Mouse (Mus musculus) monocyte, adult 5-6 weeks (primary cell): ENCODE measurements at regions not wholly inside any gene's neighbourhood (a gene's known extent, or its start where the extent isn't known, plus 50 kb on each side); places are given as distances from the start of the nearest gene placed in this dataset.

Experiments used
- ATAC-seq: fragments of 153-309, 156-312 bp; replicated peaks from 2 replicates; pipeline ENCODE4 v1.8.0; 2017; ENCODE audit warnings: mild to moderate bottlenecking; ENCODE audit not compliant: low TSS enrichment, insufficient number of reproducible peaks, severe bottlenecking, poor library complexity, low FRiP score

GRCm38 (mm10) chr16:70621750-70622149 lies 308.0 kb downstream of the Gbe1 start:
- no peak for ATAC-seq

DNA sequence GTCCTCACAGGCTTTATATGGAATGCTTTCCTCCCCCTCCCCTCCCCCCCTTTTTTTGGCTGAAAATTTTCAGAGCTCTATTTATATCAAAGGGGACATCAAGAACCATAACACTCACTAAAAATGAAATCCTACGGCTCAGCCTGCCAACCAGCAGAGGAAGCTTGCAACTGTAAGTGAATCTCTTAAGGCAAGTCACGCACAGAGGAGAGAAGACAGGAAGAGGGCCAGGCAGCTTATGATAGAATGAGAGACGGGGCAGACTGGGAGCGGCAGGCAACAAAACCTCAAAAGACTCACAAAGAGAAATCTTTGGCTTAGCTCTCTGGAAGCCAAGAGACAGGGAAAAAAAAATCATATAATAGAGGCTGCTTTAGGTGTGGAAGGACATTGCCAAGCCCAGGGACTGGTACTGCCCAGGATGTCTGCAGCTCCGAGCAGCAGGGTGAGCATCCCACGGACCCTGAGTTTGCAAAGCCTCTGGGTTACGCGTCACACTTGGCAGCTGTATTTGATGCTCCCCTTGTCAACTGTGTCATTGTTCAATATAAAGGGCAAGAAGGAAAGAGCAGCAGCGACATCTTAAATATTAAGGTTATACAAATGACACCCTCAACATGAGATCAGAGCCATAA lies 330.0 kb downstream of the Gbe1 start:
- no peak for ATAC-seq

DNA sequence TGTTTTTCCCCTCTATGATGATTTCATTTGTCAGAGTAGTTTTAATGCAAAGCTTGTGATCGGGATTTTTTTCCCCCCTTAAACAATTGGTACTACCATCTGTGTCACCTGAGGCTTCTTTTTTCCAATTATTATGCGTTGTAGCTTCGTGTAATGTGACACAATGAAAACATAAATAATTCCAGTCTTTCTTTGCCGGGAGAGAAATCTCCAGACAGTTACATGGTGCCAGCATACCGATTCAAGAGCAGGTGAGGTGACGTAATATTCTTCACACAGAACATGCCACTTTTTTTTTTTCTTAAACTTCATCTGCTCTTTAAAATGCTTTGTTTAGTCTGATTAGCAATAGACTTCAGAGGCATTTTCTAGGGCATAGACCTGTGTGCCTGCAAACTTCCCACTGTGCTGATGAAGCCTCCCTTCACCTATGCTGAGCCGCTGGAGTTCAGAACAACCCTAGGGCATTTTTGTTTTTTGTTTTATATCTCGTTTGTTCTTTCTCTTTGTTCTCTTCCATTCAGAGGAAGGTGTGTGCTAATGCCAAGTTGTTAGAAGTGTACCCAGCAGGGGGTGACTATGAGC lies 331.0 kb downstream of the Gbe1 start:
- no peak for ATAC-seq

DNA sequence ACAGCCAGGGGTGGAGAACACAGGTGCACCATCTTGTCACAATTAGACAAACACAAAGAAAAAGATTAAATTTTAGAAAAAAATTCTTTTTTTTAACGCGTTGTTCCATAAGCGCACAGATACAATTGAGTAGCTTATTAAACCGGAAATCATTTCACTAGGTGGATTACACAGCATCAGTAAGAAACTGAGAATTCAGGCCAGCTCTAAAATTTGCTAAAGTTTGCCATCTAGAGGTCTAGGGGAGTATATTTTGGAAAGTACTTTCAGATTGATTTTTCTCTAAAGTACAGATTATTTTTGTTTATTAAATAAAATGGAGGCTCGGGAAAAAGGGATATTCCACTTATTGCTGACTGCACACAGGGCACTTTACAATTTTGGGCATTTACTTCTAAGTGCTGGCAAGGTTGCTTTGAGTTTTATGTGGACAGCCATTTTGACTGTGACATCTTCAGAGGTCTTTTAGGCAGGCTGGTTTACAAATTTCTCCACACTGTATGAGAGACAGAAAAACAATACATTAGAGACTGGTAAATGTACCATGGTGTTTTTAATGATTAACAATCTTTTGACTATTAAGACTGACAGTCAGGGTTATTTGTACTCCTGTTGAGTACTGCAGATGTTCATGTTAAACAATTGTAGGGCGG lies 340.8 kb downstream of the Gbe1 start:
- ATAC-seq, result no peak

DNA sequence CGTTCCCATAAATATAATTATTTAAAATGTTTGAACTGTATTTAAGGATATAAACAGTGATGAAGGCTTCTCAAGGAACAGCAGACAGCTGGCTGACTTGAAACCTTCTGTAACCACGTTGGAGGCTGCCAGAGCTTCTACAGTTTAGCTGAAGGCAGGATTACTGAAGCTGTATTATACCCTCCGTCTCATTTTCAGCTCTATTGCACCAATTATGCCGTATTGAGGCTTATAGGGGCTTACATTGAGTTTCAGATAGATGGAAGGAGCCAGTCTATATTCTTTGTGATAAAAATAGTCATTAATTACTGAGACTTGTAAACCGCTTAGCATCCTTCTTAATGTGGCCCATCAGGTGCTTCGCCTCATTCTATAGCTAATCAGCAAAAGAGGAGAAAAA lies 376.1 kb downstream of the Gbe1 start:
- no peak for ATAC-seq

- no peak for ATAC-seq
Measured at GRCm38 (mm10) chr16:70724722-70725284, 411.1 kb downstream of the Gbe1 start.

GRCm38 (mm10) chr16:70725291-70725801 lies 411.6 kb downstream of the Gbe1 start:
- ATAC-seq, result no peak

GRCm38 (mm10) chr16:70733016-70733415 lies 419.3 kb downstream of the Gbe1 start:
- no peak for ATAC-seq

DNA sequence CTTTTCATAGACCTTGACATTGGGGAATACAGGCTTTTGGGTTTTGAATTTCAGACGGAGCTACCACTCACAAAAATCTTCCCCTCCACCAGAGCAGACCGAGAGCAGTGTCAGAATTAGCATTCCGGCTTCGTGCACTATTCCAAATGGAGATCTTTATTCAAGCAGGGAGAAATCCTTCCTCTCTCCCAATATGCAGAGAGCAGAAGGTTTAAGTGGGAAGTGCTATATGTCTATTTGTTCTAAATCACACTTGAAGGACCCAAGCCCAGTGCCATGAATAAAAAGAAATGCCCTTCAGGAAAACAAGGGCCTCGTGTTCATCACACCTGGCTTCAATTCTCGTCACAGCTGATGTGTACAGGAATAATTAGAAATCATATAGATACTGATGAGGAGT lies 426.3 kb downstream of the Gbe1 start:
- no peak for ATAC-seq

DNA sequence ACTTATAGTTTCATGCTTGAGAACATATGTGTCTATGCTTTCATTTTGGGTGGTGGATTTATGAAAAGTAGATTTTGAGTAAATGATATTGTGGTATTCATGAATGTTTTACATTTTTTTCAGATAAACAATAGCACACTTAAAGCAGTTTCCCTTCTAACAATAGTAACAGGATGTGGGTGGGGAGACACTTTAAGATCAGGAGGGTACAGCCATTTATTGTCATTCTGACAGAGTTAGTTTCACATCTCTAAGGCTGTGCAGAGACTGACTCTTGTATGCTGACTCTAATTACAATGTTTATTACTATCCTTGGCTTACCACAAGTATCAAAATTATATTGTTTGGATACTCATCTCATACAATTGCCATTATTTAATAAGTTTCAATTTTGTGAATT lies 440.5 kb downstream of the Gbe1 start:
- ATAC-seq, result no peak

DNA sequence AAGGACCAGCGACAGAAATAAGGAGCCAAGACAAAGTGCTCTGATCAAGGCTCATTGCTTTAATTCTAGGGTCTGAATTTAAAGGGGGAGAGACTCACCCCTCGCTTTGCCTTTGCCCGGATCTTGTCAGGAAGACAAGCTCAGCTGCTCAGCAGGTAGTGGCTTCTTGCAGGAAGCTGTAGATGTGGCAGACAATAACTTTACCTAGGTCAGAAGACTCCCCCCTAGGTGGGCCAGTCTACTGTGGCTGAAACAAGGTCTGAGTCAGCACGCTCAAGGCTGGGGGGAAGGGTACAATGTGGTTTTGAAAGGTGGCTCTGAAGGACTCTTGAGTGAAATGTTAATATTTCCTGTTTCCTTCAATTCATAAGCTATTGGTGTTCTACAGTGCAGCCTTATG lies 484.3 kb downstream of the Gbe1 start:
- no peak for ATAC-seq

DNA sequence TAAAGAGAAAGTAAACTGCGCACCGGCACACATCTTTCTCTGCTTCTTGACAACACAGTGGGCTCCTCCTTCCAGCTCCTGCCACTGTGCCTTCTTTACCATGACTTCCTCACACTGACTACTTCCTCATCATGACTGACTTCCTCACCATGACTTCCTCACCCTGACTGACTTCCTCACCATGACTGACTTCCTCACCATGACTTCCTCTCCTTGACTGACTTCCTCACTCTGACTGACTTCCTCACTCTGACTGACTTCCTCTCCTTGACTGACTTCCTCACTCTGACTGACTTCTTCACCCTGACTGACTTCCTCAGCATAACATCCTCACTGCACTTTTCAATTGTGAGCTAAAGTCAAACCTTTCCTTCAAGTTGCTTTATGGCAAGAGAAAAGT lies 489.8 kb downstream of the Gbe1 start:
- peak; percentile 43; the same call in 1 of the 2 replicates for ATAC-seq

DNA sequence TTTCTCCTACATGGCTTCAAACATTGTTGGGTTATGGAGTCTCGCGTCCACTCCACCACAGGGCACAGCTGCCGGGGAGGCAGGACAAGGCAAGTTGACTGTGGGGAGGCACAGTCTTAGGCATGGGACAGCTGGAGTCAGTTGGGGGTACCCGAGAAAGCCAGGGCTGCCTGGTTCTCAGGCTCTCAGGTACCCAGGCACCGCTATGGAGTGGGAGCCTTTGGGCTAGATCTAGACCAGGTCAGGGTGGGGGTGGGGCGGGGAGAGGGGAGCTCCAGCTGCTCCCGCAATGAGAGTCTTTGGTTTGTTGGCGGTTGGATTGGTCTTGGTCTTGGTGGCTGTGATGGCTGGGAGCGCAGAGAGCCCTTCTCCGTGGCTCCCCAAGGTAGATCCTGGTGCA lies 512.2 kb downstream of the Gbe1 start:
- no peak for ATAC-seq

DNA sequence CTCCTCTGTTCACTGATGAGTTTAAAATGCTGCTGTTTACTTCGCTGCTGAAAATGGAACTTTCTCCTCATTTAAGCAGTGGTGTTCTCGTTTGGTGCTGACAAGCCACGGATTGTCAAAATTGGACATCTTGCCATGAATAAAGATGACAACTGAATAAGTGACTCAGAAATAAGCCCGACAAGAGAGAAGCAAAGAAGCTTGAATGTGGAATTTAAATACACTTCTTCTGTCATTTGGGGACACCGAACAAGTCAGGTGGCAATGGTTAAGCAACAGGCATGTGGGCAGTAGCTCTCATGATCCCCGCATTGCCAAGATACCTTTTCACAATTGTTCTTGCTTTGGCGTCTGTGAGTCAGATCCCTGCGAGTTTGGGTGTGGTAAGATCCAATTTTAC lies 521.3 kb downstream of the Gbe1 start:
- ATAC-seq, result no peak

- ATAC-seq, result no peak
Measured at GRCm38 (mm10) chr16:70838139-70838538, 524.4 kb downstream of the Gbe1 start.

DNA sequence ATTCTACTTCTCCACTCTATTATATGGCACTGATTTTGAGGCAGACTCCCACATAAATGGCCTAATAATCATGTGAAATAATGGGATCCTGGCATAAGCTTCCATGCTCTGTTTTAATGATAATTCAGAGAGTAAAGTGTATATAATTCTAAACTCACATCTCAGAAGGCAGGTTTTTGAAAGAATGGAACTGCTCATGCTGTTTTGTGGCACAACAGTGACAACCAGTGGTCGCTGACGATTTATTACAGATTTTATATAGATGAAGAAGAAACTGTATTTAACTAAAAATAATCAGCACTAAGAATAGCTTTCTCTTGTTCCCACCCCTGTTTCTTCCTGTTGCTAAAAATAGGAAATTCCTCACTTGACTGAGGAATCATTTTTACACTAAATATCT lies 554.5 kb downstream of the Gbe1 start:
- ATAC-seq, result no peak

GRCm38 (mm10) chr16:70869205-70869604 lies 555.5 kb downstream of the Gbe1 start:
- no peak for ATAC-seq

DNA sequence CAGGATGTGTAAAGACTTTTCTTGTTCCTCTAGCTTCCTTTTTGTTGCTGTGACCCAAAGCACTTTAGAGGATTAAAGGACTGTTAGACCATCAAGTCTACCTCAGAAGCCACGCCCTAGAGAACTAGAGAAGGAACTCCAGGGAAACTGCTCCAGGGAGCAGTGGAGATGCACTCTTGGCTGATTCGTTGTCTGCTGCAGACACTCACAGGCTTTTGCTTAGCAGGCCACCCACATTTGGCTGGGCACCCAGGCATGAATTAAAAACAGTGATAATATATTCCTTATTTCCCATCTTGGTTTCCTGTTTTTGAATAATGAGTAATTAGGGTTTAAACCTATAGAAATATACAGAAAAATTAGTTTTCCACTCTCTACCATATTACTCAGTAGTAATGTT lies 560.3 kb downstream of the Gbe1 start:
- ATAC-seq, result no peak

- no peak for ATAC-seq
Measured at GRCm38 (mm10) chr16:70880678-70881077, 566.9 kb downstream of the Gbe1 start.
